Mouse (Mus musculus): ENCODE measurements around the gene Otog.

DNA sequence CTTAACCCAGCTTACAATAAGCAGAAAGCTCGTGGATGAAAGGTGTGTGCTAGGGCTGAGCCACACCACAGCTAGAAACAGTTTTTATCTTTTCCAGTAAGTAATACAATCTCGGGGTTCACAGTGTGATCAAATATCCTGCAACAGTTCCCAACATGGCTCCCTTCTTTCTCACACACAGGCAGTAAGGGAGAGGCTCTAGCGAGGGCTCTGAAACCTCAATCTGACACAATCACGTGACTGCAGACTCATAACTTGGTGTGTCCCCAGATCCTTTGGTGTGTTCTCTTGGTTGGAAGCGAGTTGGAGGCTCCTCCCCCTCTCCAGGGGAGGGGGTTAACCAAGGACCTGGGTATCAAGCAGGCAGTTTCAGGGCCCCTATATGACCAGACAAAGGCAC lies 35.4 kb downstream of the Otog start:
- no peak for TF ChIP-seq CTCF (IDR thresholded peaks at IDR 0.05; ENCODE audit: control insufficient read depth, insufficient read depth, insufficient replicate concordance, low read depth, low read length)
- no peak for TF ChIP-seq POLR2A (IDR thresholded peaks at IDR 0.05; ENCODE audit: control insufficient read depth, low read depth, low read length)

Measured in testis, adult 2 months (tissue).